8 mouse cellular contexts compared by ENCODE assay signal in genomic region chr8:13550718-13551573, GRCm38 (mm10). TPM values are rescaled to one million over a fixed set of nuclear protein-coding genes. Genes with fewer than 3 reads are reported as not detected.
DNase-seq lines count a peak whose midpoint lies in the region; ATAC-seq and TF ChIP-seq lines count a peak whose summit lies in the region.

No protein-coding gene starts in this region.

- WGBS in hindbrain, embryonic 12.5 days = 57% methylated on average over 9 of the region's 9 CpGs
- 37% methylated on average over 9 of the region's 9 CpGs for WGBS in lung, postnatal 0 days

- no peaks in the 10 kb centered on the region for H3K36me3 ChIP-seq in MEL (ENCODE audit: control insufficient read depth in 1 of 2, insufficient read depth in 2 of 2, low read length in 2 of 2)
- no peaks in the 10 kb centered on the region for H3K36me3 ChIP-seq in hindbrain, embryonic 12.5 days
- H3K36me3 ChIP-seq in lung, postnatal 0 days (ENCODE audit: insufficient read depth, low read length) = no peaks in the 10 kb centered on the region

- H3K27me3 ChIP-seq in MEL (ENCODE audit: control insufficient read depth in 1 of 2, insufficient read depth in 2 of 2, low read length in 2 of 2) = peaks cover 0 to 2% of the 10 kb centered on the region in 2 experiments; a peak in 1 of 4 replicates
- H3K27me3 ChIP-seq in hindbrain, embryonic 12.5 days = no peaks in the 10 kb centered on the region
- H3K27me3 ChIP-seq in lung, postnatal 0 days (replicated peaks; ENCODE audit: insufficient read depth, low read length) = no peaks in the 10 kb centered on the region

- H3K4me2 ChIP-seq in hindbrain, embryonic 12.5 days (replicated peaks) = no peak overlapping the region
- H3K4me2 ChIP-seq in lung, postnatal 0 days (replicated peaks; ENCODE audit: low read depth, low read length) = no peak overlapping the region

- peaks cover 0 to 3% of the 10 kb centered on the region in 2 experiments; a peak in 1 of 4 replicates for H3K4me1 ChIP-seq in MEL (ENCODE audit: control insufficient read depth in 1 of 2, insufficient read depth in 2 of 2, low read length in 2 of 2)
- H3K4me1 ChIP-seq in hindbrain, embryonic 12.5 days = no peaks in the 10 kb centered on the region
- H3K4me1 ChIP-seq in lung, postnatal 0 days (ENCODE audit: insufficient read depth, low read depth, low read length) = peaks cover 4% of the 10 kb centered on the region; the same call in 1 of the 2 replicates

- H3K9ac ChIP-seq in MEL (ENCODE audit: control insufficient read depth, low read depth, low read length, poor library complexity, severe bottlenecking) = no peak overlapping the region
- H3K9ac ChIP-seq in hindbrain, embryonic 12.5 days = no peak overlapping the region
- no peak overlapping the region for H3K9ac ChIP-seq in lung, postnatal 0 days (replicated peaks; ENCODE audit: low read depth)

- no peaks in the 10 kb centered on the region for H3K9me3 ChIP-seq in MEL (replicated peaks; ENCODE audit: insufficient read depth, low read length)
- H3K9me3 ChIP-seq in hindbrain, embryonic 12.5 days (replicated peaks) = 0 out of 2 replicates have a peak, but pooled peaks cover under 1% of the 10 kb centered on the region
- no peaks in the 10 kb centered on the region for H3K9me3 ChIP-seq in lung, postnatal 0 days (ENCODE audit: low read length)

- no peak overlapping the region for H3K4me3 ChIP-seq in MEL (ENCODE audit: control insufficient read depth in 1 of 2, insufficient read depth in 1 of 2, low read depth in 2 of 2, low read length in 2 of 2)
- no peak overlapping the region for H3K4me3 ChIP-seq in hindbrain, embryonic 12.5 days
- H3K4me3 ChIP-seq in lung, postnatal 0 days (ENCODE audit: low read depth, low read length) = no peak overlapping the region

- H3K27ac ChIP-seq in MEL (ENCODE audit: control insufficient read depth, low read depth, low read length) = no peak overlapping the region
- H3K27ac ChIP-seq in hindbrain, embryonic 12.5 days = no peak overlapping the region
- H3K27ac ChIP-seq in lung, postnatal 0 days (ENCODE audit: low read length) = no peak overlapping the region

- no peak for TF ChIP-seq EP300 in MEL (IDR thresholded peaks at IDR 0.05; ENCODE audit: low read depth in 1 of 2, low read length in 2 of 2)
- TF ChIP-seq EP300 in lung, postnatal 0 days (IDR thresholded peaks at IDR 0.05) = no peak

- no peaks in the 10 kb centered on the region for H3K79me2 ChIP-seq in MEL (ENCODE audit: control insufficient read depth, insufficient read depth, low read length, poor library complexity)

- peak; percentile 94 for DNase-seq in MEL (ENCODE audit: low read depth, low spot score)
- peak; percentile 86 for DNase-seq in cerebellum, adult 8-10 months
- peak; percentile 88 to 90 for DNase-seq in frontal cortex, postnatal 10 days (ENCODE audit: low spot score in 2 of 2)
- DNase-seq in layer of hippocampus, postnatal 10 days (ENCODE audit: low spot score in 2 of 2) = peak; percentile 93 to 94
- peak; percentile 96 for DNase-seq in lung, postnatal 0 days (ENCODE audit: low spot score)
- DNase-seq in ovary, postnatal 36 days (ENCODE audit: low spot score) = peak; percentile 86
- peak; percentile 84 for DNase-seq in thymus, postnatal 14 days

- peak in 2 of 3 experiments; percentile 57 to 88; a peak in 5 of 6 replicates for TF ChIP-seq CTCF in MEL (IDR thresholded peaks at IDR 0.05 in 2 of 3, conservative IDR thresholded peaks at IDR 0.05 in 1 of 3; ENCODE audit: control insufficient read depth in 1 of 3, insufficient read depth in 1 of 3, low read depth in 2 of 3, low read length in 3 of 3, poor library complexity in 1 of 3, severe bottlenecking in 1 of 3)
- TF ChIP-seq CTCF in lung, postnatal 0 days (IDR thresholded peaks at IDR 0.05) = peak; percentile 96

- ATAC-seq in hindbrain, embryonic 12.5 days (ENCODE audit: low FRiP score) = peak; percentile 92
- peak; percentile 93 for ATAC-seq in lung, postnatal 0 days

- TF ChIP-seq POLR2A in MEL (IDR thresholded peaks at IDR 0.05; ENCODE audit: control insufficient read depth in 1 of 2, insufficient read depth in 1 of 2, low read depth in 1 of 2, low read length in 2 of 2, poor library complexity in 1 of 2) = no peak

- peak; percentile 100 for TF ChIP-seq RAD21 in MEL (IDR thresholded peaks at IDR 0.05; ENCODE audit: low read depth, low read length)

TF ChIP-seq in MEL, 35 proteins besides CTCF, POLR2A, EP300 and RAD21:
- TF ChIP-seq USF1 (IDR thresholded peaks at IDR 0.05; ENCODE audit: low read depth, low read length) = no peak
- TF ChIP-seq UBTF (IDR thresholded peaks at IDR 0.05; ENCODE audit: borderline replicate concordance, insufficient read depth, low read depth, low read length) = no peak
- TF ChIP-seq MYC (IDR thresholded peaks at IDR 0.05; ENCODE audit: low read depth, low read length) = no peak
- TF ChIP-seq SMC3 (IDR thresholded peaks at IDR 0.05; ENCODE audit: low read depth, low read length) = peak; percentile 99
- TF ChIP-seq HCFC1 (IDR thresholded peaks at IDR 0.05; ENCODE audit: low read depth, low read length) = 0 out of 2 replicates have a peak, but pooled peaks have one; percentile 49
- TF ChIP-seq MAFK (IDR thresholded peaks at IDR 0.05; ENCODE audit: borderline replicate concordance, low read depth, low read length) = no peak
- TF ChIP-seq KAT2A (conservative IDR thresholded peaks at IDR 0.05; ENCODE audit: low read depth, low read length) = no peak
- TF ChIP-seq ELF1 (IDR thresholded peaks at IDR 0.05; ENCODE audit: low read depth, low read length) = no peak
- TF ChIP-seq ZC3H11A (IDR thresholded peaks at IDR 0.05; ENCODE audit: low read depth, low read length) = peak; percentile 99
- 0 out of 2 replicates have a peak, but pooled peaks have one; percentile 43 for TF ChIP-seq TBP (IDR thresholded peaks at IDR 0.05; ENCODE audit: low read depth, low read length)
- peak; percentile 60 for TF ChIP-seq SIN3A (IDR thresholded peaks at IDR 0.05; ENCODE audit: low read length)

RNA-seq across cellular contexts. Expression of gene 1700029H14Rik, which starts 11.3 kb away (rescaled TPM):
- total RNA-seq in MEL (2012; rRNA removed) = not detected in 2 replicates
- polyA plus RNA-seq in MEL (2012; ENCODE audit: insufficient read depth in 1 of 2, insufficient read length in 2 of 2, low read depth in 1 of 2, low replicate concordance in 2 of 2, missing spikeins in 1 of 2) = under 1 TPM in 1 of 2 experiments, not detected in 1; 0.06 TPM
- not detected in 2 replicates for polyA plus RNA-seq in hindbrain, embryonic 12.5 days (2016; fragmentation: Nextera tagmentation; extraction: Ambion mirVana)
- not detected for total RNA-seq in layer of hippocampus, postnatal 10 days (2021)
- not detected in 2 replicates for polyA plus RNA-seq in lung, postnatal 0 days (2015; fragmentation: Nextera tagmentation; extraction: Ambion mirVana)

RNA-seq across cellular contexts. Expression of gene Gas6, which starts 56.7 kb away (rescaled TPM):
- not detected in 2 replicates for total RNA-seq in MEL (2012; rRNA removed)
- not detected for polyA plus RNA-seq in MEL (2012; ENCODE audit: insufficient read depth in 1 of 2, insufficient read length in 2 of 2, low read depth in 1 of 2, low replicate concordance in 2 of 2, missing spikeins in 1 of 2)
- 20.8 and 22.7 TPM in 2 replicates for polyA plus RNA-seq in hindbrain, embryonic 12.5 days (2016; fragmentation: Nextera tagmentation; extraction: Ambion mirVana)
- total RNA-seq in layer of hippocampus, postnatal 10 days (2021) = 100 to 1,000 TPM; 105 to 116 TPM
- polyA plus RNA-seq in lung, postnatal 0 days (2015; fragmentation: Nextera tagmentation; extraction: Ambion mirVana) = 177 and 201 TPM in 2 replicates

Comparison
In these comparisons a context has a peak if more than half of its experiments do, and no peak if none do; other contexts are left out.
1. RNA of gene Gas6, which starts 56.7 kb away (polyA plus RNA-seq): 177 to 201 TPM in lung, postnatal 0 days and 20.8 to 22.7 TPM in hindbrain, embryonic 12.5 days; not detected in MEL; every median in the first group is over 10 times any median in the second.
2. Peak in every context shown above with its lines, with median percentiles within 50 percentile points of each other: DNase-seq.